Mouse (Mus musculus) ES-E14 (cell line): ENCODE measurements around the gene Kat6b.

Source experiments
- MAFK ChIP-seq: IDR thresholded peaks from 2 replicates; pipeline ENCODE4 v1.6.1; 2014; ENCODE audit warnings: mild to moderate bottlenecking, low read depth, low read length, inconsistent platforms; ENCODE audit not compliant: insufficient read depth
- ZC3H11A ChIP-seq: IDR thresholded peaks from 2 replicates; pipeline ENCODE4 v1.6.1; 2012; ENCODE audit warnings: low read depth, mild to moderate bottlenecking, inconsistent platforms, low read length, borderline replicate concordance

GRCm38 (mm10) chr14:21659155-21659554, 177.9 kb downstream of the Kat6b start:
- no peak for TF ChIP-seq MAFK
- TF ChIP-seq ZC3H11A: no peak
